17 mouse cellular contexts compared by ENCODE assay signal in the genomic region with DNA sequence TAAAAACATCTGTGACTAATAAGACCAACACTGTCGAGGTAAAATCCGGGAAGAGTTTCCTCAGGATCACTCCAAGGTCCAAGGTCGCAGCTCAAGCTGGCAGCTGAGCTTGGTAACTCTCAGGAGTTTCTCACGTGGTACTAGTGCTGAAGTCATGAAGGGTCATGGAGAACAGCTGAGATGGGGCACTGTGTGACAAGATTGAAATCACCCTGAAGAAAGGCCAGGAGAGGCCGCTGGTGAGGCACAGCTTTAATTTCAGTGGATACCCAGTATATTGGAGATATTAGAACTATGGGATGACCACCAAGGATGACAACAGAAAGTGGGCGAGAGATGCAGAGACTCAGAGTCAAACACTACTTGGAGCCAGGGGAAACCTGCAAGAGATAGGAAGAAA. TPM values are rescaled to one million over a fixed set of nuclear protein-coding genes. Genes with fewer than 3 reads are reported as not detected.
DNase-seq lines count a peak whose midpoint lies in the region; TF ChIP-seq lines count a peak whose summit lies in the region.
"Had no signal": no experiment of that assay in that cellular context is flagged by ENCODE, and none has a peak within 500 bp of the region (broad histone marks: within the 10 kb centered on the region; RNA-seq: fewer than 3 reads in every experiment).

No protein-coding gene starts in this region.

- H3K4me1 ChIP-seq in heart, embryonic 10.5 days: peaks cover 4% of the 10 kb centered on the region; the same call in 1 of the 2 replicates
- H3K4me1 ChIP-seq in lung, adult 2 months (ENCODE audit: control insufficient read depth, insufficient read depth, low read length): peaks cover 3% of the 10 kb centered on the region; the same call in 1 of the 2 replicates

- no peak overlapping the region for H3K4me3 ChIP-seq in heart, embryonic 10.5 days
- no peak overlapping the region for H3K4me3 ChIP-seq in lung, adult 2 months (replicated peaks; ENCODE audit: extremely low read depth, low read depth, low read length)
- H3K4me3 ChIP-seq in myocyte: no peak overlapping the region

- no peak overlapping the region for H3K4me2 ChIP-seq in myocyte (ENCODE audit: low read depth)

- no peaks in the 10 kb centered on the region for H3K79me2 ChIP-seq in myocyte (ENCODE audit: control insufficient read depth, insufficient read depth)

- DNase-seq in heart, adult 11 months: peak; percentile 78
- DNase-seq in heart, embryonic 10.5 days (ENCODE audit: low spot score): no peak
- DNase-seq in lung, adult 2 months: no peak
- DNase-seq in lung, postnatal 14 days: no peak
- peak; percentile 53 for DNase-seq in kidney, adult 9 months
- no peak for DNase-seq in left cerebral cortex, postnatal 14 days (ENCODE audit: low spot score in 2 of 2)
- DNase-seq in thymus, postnatal 0 days (ENCODE audit: low spot score): no peak
- DNase-seq: cerebellum, adult 9-10 months; forebrain, postnatal 0 days; heart, adult 18-20 months; midbrain, embryonic 14.5 days; thymus, postnatal 36 days had no signal

- intact Hi-C loops in left cerebral cortex, postnatal 14 days (cut with DNase I): no loop called here

- no peak for TF ChIP-seq POLR2A in lung, adult 2 months (IDR thresholded peaks at IDR 0.05; ENCODE audit: borderline replicate concordance, extremely low read depth, low read depth, low read length)
- no peak for TF ChIP-seq POLR2A in myocyte (IDR thresholded peaks at IDR 0.05; ENCODE audit: insufficient read length, low read depth)

- no peaks in the 10 kb centered on the region for H3K9me3 ChIP-seq in heart, embryonic 10.5 days

- no peaks in the 10 kb centered on the region for H3K36me3 ChIP-seq in heart, embryonic 10.5 days
- H3K36me3 ChIP-seq in myocyte (ENCODE audit: control insufficient read depth, insufficient read depth): no peaks in the 10 kb centered on the region

- WGBS in heart, embryonic 10.5 days: 53% methylated on average over 6 of the region's 6 CpGs
- WGBS in lung, adult 2 months: 37% methylated on average over 6 of the region's 6 CpGs

- H3K27me3 ChIP-seq in heart, embryonic 10.5 days (ENCODE audit: insufficient read depth, poor library complexity, severe bottlenecking): no peaks in the 10 kb centered on the region
- H3K27me3 ChIP-seq in myocyte (ENCODE audit: control insufficient read depth, insufficient read depth, insufficient read length): no peaks in the 10 kb centered on the region

- peak; percentile 16; the same call in 1 of the 2 replicates for TF ChIP-seq CTCF in lung, adult 2 months (IDR thresholded peaks at IDR 0.05; ENCODE audit: insufficient read depth, low read length)

- H3K27ac ChIP-seq in heart, embryonic 10.5 days: no peak overlapping the region

- no peak overlapping the region for H3ac ChIP-seq in myocyte (ENCODE audit: control insufficient read depth, insufficient read length)

TF ChIP-seq in myocyte, 11 proteins besides CTCF, POLR2A, EP300 and RAD21:
- TF ChIP-seq MYOG (IDR thresholded peaks at IDR 0.05; ENCODE audit: control insufficient read depth in 1 of 3, insufficient read depth in 1 of 3, insufficient read length in 2 of 3, low read depth in 2 of 3) (peak in 2 of 3 experiments; percentile 37 to 75), REST (IDR thresholded peaks at IDR 0.05; ENCODE audit: insufficient read depth, insufficient read length) (no peak), USF1 (IDR thresholded peaks at IDR 0.05; ENCODE audit: low read depth) (peak; percentile 23), POLR2AphosphoS2 (IDR thresholded peaks at IDR 0.05; ENCODE audit: insufficient read length, low read depth) (no peak), MYOD1 (IDR thresholded peaks at IDR 0.05; ENCODE audit: control insufficient read depth in 1 of 3, insufficient read length in 2 of 3, low read depth in 2 of 3) (peak in 2 of 3 experiments; percentile 0 to 48)

RNA-seq across cellular contexts. Expression of a gene that starts 7.4 kb away (rescaled TPM):
- polyA plus RNA-seq in heart, embryonic 10.5 days (2016; fragmentation: Nextera tagmentation; extraction: Ambion mirVana): not detected in 2 replicates
- 0.45 and 0.65 TPM in 2 replicates for polyA plus RNA-seq in lung, adult 2 months (2012; rRNA removed)
- polyA plus RNA-seq in myocyte (2012; fragmentation: generic; extraction: Trizol): not detected
- total RNA-seq in left cerebral cortex, postnatal 14 days (2021): 1 to 10 TPM in 1 of 2 experiments, under 1 TPM in 1; 0.81 to 1.7 TPM
- polyA plus RNA-seq in thymus, postnatal 0 days (2015; fragmentation: Nextera tagmentation; extraction: Ambion mirVana): not detected in 2 replicates
- total RNA-seq: heart, adult 18-20 months; hematopoietic stem cell, adult 5-6 weeks had no signal
- polyA plus RNA-seq: C2C12; large intestine, adult 2 months; midbrain, embryonic 14.5 days had no signal

RNA-seq across cellular contexts. Expression of a gene that starts 32.0 kb away (rescaled TPM):
- not detected in 2 replicates for polyA plus RNA-seq in heart, embryonic 10.5 days (2016; fragmentation: Nextera tagmentation; extraction: Ambion mirVana)
- 29.5 and 30.2 TPM in 2 replicates for polyA plus RNA-seq in lung, adult 2 months (2012; rRNA removed)
- polyA plus RNA-seq in myocyte (2012; fragmentation: generic; extraction: Trizol): not detected
- 100 to 1,000 TPM; 100 to 105 TPM for total RNA-seq in left cerebral cortex, postnatal 14 days (2021)
- polyA plus RNA-seq in thymus, postnatal 0 days (2015; fragmentation: Nextera tagmentation; extraction: Ambion mirVana): 0.08 TPM in 1 of 2 replicates, not detected in the other
- total RNA-seq: heart, adult 18-20 months; hematopoietic stem cell, adult 5-6 weeks had no signal

RNA-seq across cellular contexts. Expression of a gene that starts 35.9 kb away (rescaled TPM):
- polyA plus RNA-seq in heart, embryonic 10.5 days (2016; fragmentation: Nextera tagmentation; extraction: Ambion mirVana): 45.0 and 85.0 TPM in 2 replicates
- 0.23 and 0.43 TPM in 2 replicates for polyA plus RNA-seq in lung, adult 2 months (2012; rRNA removed)
- not detected for polyA plus RNA-seq in myocyte (2012; fragmentation: generic; extraction: Trizol)
- total RNA-seq in left cerebral cortex, postnatal 14 days (2021): not detected
- 0.22 TPM in 1 of 2 replicates, not detected in the other for polyA plus RNA-seq in thymus, postnatal 0 days (2015; fragmentation: Nextera tagmentation; extraction: Ambion mirVana)
- total RNA-seq: hematopoietic stem cell, adult 5-6 weeks had no signal
- polyA plus RNA-seq: C2C12; large intestine, adult 2 months; midbrain, embryonic 14.5 days; neural tube, embryonic 14.5 days had no signal

Comparison
In these comparisons a context has a peak if more than half of its experiments do, and no peak if none do; other contexts are left out.
1. DNase-seq: peak in heart, adult 11 months (single experiment) and kidney, adult 9 months (single experiment); none in heart, embryonic 10.5 days (single experiment), lung, adult 2 months (single experiment), lung, postnatal 14 days (single experiment), left cerebral cortex, postnatal 14 days (0 of 2) and thymus, postnatal 0 days (single experiment).
2. RNA of a gene that starts 32.0 kb away (polyA plus RNA-seq): 29.5 to 30.2 TPM in lung, adult 2 months; 0.08 TPM in thymus, postnatal 0 days, not detected in heart, embryonic 10.5 days and not detected in myocyte (single experiment); every median in the first group is over 10 times any median in the second.
3. RNA of a gene that starts 35.9 kb away (polyA plus RNA-seq): 45.0 to 85.0 TPM in heart, embryonic 10.5 days; 0.23 to 0.43 TPM in lung, adult 2 months, 0.22 TPM in thymus, postnatal 0 days and not detected in myocyte (single experiment); every median in the first group is over 10 times any median in the second.